19 mouse cellular contexts compared by ENCODE assay signal in genomic region chr1:37566754-37567153, GRCm38 (mm10). TPM values are rescaled to one million over a fixed set of nuclear protein-coding genes. Genes with fewer than 3 reads are reported as not detected.
DNase-seq lines count a peak whose midpoint lies in the region; ATAC-seq and TF ChIP-seq lines count a peak whose summit lies in the region.
"Had no signal": no experiment of that assay in that cellular context is flagged by ENCODE, and none has a peak within 500 bp of the region (broad histone marks: within the 10 kb centered on the region; RNA-seq: fewer than 3 reads in every experiment).

No protein-coding gene starts in this region.

- no peak overlapping the region for H3K4me3 ChIP-seq in kidney, postnatal 0 days (replicated peaks; ENCODE audit: low read depth, low read length)
- H3K4me3 ChIP-seq in intestine, embryonic 15.5 days (replicated peaks): no peak overlapping the region
- no peak overlapping the region for H3K4me3 ChIP-seq in small intestine, adult 2 months (ENCODE audit: low read depth, low read length)
- no peak overlapping the region for H3K4me3 ChIP-seq in hindbrain, embryonic 14.5 days (replicated peaks; ENCODE audit: low read length)
- H3K4me3 ChIP-seq: embryonic facial prominence, embryonic 12.5 days; forebrain, embryonic 15.5 days; heart, embryonic 12.5 days; hindbrain, embryonic 10.5 days; hindbrain, embryonic 15.5 days had no signal

- DNase-seq in kidney, postnatal 0 days (ENCODE audit: low spot score): no peak
- no peak for DNase-seq in kidney, postnatal 10 days
- DNase-seq in urinary bladder, postnatal 36 days (ENCODE audit: low spot score in 2 of 2): no peak
- DNase-seq in hindbrain, embryonic 14.5 days (ENCODE audit: low spot score): no peak
- DNase-seq in right cerebral cortex, postnatal 25 days: no peak
- DNase-seq: adrenal gland, postnatal 14 days; cerebellum, adult 11-12 months; cerebellum, adult 9-10 months; cerebellum, postnatal 25 days; gastrocnemius, postnatal 10 days had no signal

- no peaks in the 10 kb centered on the region for H3K36me3 ChIP-seq in kidney, postnatal 0 days (ENCODE audit: insufficient read depth, low read length)
- no peaks in the 10 kb centered on the region for H3K36me3 ChIP-seq in intestine, embryonic 15.5 days
- H3K36me3 ChIP-seq in small intestine, adult 2 months (ENCODE audit: control insufficient read depth, insufficient read depth, low read length): no peaks in the 10 kb centered on the region
- H3K36me3 ChIP-seq in hindbrain, embryonic 14.5 days (replicated peaks; ENCODE audit: control insufficient read depth, insufficient read depth): no peaks in the 10 kb centered on the region
- H3K36me3 ChIP-seq: embryonic facial prominence, embryonic 12.5 days; forebrain, embryonic 15.5 days; heart, embryonic 12.5 days; hindbrain, embryonic 10.5 days; hindbrain, embryonic 15.5 days had no signal

- H3K27me3 ChIP-seq in kidney, postnatal 0 days (ENCODE audit: insufficient read depth, low read length): no peaks in the 10 kb centered on the region
- no peaks in the 10 kb centered on the region for H3K27me3 ChIP-seq in intestine, embryonic 15.5 days (replicated peaks)
- H3K27me3 ChIP-seq in small intestine, adult 2 months (ENCODE audit: control insufficient read depth, insufficient read depth, low read length): no peaks in the 10 kb centered on the region
- no peaks in the 10 kb centered on the region for H3K27me3 ChIP-seq in hindbrain, embryonic 14.5 days (ENCODE audit: control insufficient read depth, insufficient read depth, low read length)
- H3K27me3 ChIP-seq: embryonic facial prominence, embryonic 12.5 days; forebrain, embryonic 15.5 days; heart, embryonic 12.5 days; hindbrain, embryonic 15.5 days had no signal

- TF ChIP-seq POLR2A in small intestine, adult 2 months (IDR thresholded peaks at IDR 0.05; ENCODE audit: low read depth, low read length): no peak

- no peak for ATAC-seq in kidney, postnatal 0 days (replicated peaks; ENCODE audit: low FRiP score, low read depth)
- ATAC-seq in intestine, embryonic 15.5 days: peak; percentile 68
- no peak for ATAC-seq in hindbrain, embryonic 14.5 days (ENCODE audit: low FRiP score)
- ATAC-seq: activated CD4-positive, CD25-positive, alpha-beta regulatory T cell, adult 4 months; forebrain, embryonic 15.5 days; Patski had no signal

- H3K4me1 ChIP-seq in kidney, postnatal 0 days (replicated peaks; ENCODE audit: insufficient read depth, low read length): no peaks in the 10 kb centered on the region
- H3K4me1 ChIP-seq in intestine, embryonic 15.5 days (replicated peaks): 0 out of 2 replicates have a peak, but pooled peaks cover 3% of the 10 kb centered on the region
- peaks cover 26% of the 10 kb centered on the region for H3K4me1 ChIP-seq in small intestine, adult 2 months (ENCODE audit: control insufficient read depth, insufficient read depth, insufficient read length, low read length)
- H3K4me1 ChIP-seq in hindbrain, embryonic 14.5 days (replicated peaks; ENCODE audit: control insufficient read depth, insufficient read depth, low read length): no peaks in the 10 kb centered on the region; the same call in 1 of the 2 replicates
- H3K4me1 ChIP-seq: embryonic facial prominence, embryonic 12.5 days; forebrain, embryonic 15.5 days; heart, embryonic 12.5 days had no signal

- TF ChIP-seq CTCF in kidney, postnatal 0 days (IDR thresholded peaks at IDR 0.05; ENCODE audit: low read depth): no peak
- TF ChIP-seq CTCF in small intestine, adult 2 months (IDR thresholded peaks at IDR 0.05; ENCODE audit: extremely low read depth, insufficient read length, insufficient replicate concordance, low read depth, low read length): no peak

- H3K27ac ChIP-seq in kidney, postnatal 0 days: 0 out of 2 replicates have a peak overlapping the region, but pooled peaks have one; percentile 0
- H3K27ac ChIP-seq in intestine, embryonic 15.5 days: peak overlapping the region; percentile 54
- peak overlapping the region; percentile 100 for H3K27ac ChIP-seq in small intestine, adult 2 months (ENCODE audit: insufficient read depth, low read depth, low read length)
- no peak overlapping the region for H3K27ac ChIP-seq in hindbrain, embryonic 14.5 days
- H3K27ac ChIP-seq: embryonic facial prominence, embryonic 12.5 days; forebrain, embryonic 15.5 days; hindbrain, embryonic 10.5 days; hindbrain, embryonic 15.5 days had no signal

- H3K9me3 ChIP-seq in kidney, postnatal 0 days (replicated peaks; ENCODE audit: low read length): no peaks in the 10 kb centered on the region
- H3K9me3 ChIP-seq in intestine, embryonic 15.5 days: no peaks in the 10 kb centered on the region
- no peaks in the 10 kb centered on the region for H3K9me3 ChIP-seq in hindbrain, embryonic 14.5 days (ENCODE audit: control insufficient read depth, low read length)
- H3K9me3 ChIP-seq: embryonic facial prominence, embryonic 12.5 days; forebrain, embryonic 15.5 days; heart, embryonic 12.5 days; hindbrain, embryonic 10.5 days; hindbrain, embryonic 15.5 days had no signal

- H3K9ac ChIP-seq in kidney, postnatal 0 days (ENCODE audit: low read depth, low read length): no peak overlapping the region
- no peak overlapping the region for H3K9ac ChIP-seq in intestine, embryonic 15.5 days
- H3K9ac ChIP-seq in hindbrain, embryonic 14.5 days: no peak overlapping the region
- H3K9ac ChIP-seq: embryonic facial prominence, embryonic 12.5 days; forebrain, embryonic 15.5 days; heart, embryonic 12.5 days; hindbrain, embryonic 15.5 days had no signal

- no peak overlapping the region for H3K4me2 ChIP-seq in kidney, postnatal 0 days (ENCODE audit: low read length)
- H3K4me2 ChIP-seq in intestine, embryonic 15.5 days (replicated peaks): no peak overlapping the region
- no peak overlapping the region for H3K4me2 ChIP-seq in hindbrain, embryonic 14.5 days (replicated peaks)
- H3K4me2 ChIP-seq: embryonic facial prominence, embryonic 12.5 days; forebrain, embryonic 15.5 days; heart, embryonic 12.5 days; hindbrain, embryonic 15.5 days had no signal

- 50% methylated on average over 4 of the region's 4 CpGs for WGBS in kidney, postnatal 0 days
- WGBS in intestine, embryonic 15.5 days: 60% methylated on average over 4 of the region's 4 CpGs
- 21% methylated on average over 4 of the region's 4 CpGs for WGBS in small intestine, adult 2 months
- 84% methylated on average over 4 of the region's 4 CpGs for WGBS in hindbrain, embryonic 14.5 days

RNA-seq across cellular contexts. Expression of gene Mgat4a, which starts 25.9 kb away (rescaled TPM):
- 6.9 and 8.3 TPM in 2 replicates for polyA plus RNA-seq in kidney, postnatal 0 days (2015; fragmentation: Nextera tagmentation; extraction: Ambion mirVana)
- polyA plus RNA-seq in intestine, embryonic 15.5 days (2015; fragmentation: Nextera tagmentation; extraction: Ambion mirVana): 44.5 and 46.3 TPM in 2 replicates
- polyA plus RNA-seq in small intestine, adult 2 months (2012; rRNA removed): 21.6 and 53.3 TPM in 2 replicates
- polyA plus RNA-seq in hindbrain, embryonic 14.5 days (2014; fragmentation: Nextera tagmentation; extraction: Ambion mirVana): 11.0 and 13.1 TPM in 2 replicates
